Comparison of ENCODE assay signal across 9 mouse cellular contexts in the genomic region with DNA sequence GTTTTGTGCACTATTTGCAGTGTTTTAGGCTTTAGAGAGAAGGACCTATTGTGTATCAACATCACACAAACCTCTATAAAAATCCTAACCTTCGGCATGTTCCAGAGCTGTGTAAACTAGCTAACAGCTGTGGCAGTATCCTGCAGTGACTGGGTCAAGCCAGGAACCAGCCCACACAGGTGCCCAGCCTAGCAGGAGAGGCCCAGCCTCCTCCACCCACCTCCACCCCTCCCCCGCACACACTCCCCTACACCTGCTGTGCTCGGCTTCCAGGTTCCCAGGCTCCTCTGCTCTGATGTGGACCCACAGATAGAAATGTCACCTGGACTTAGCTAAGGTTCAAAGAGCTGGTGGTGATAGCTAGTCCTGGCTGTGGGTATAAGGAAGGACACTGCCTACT.
DNase-seq lines count a peak whose midpoint lies in the region; ATAC-seq and TF ChIP-seq lines count a peak whose summit lies in the region.
"Had no signal": no experiment of that assay in that cellular context is flagged by ENCODE, and none has a peak within 500 bp of the region (broad histone marks: within the 10 kb centered on the region; RNA-seq: fewer than 3 reads in every experiment).

No protein-coding gene starts in this region.

- H3K4me3 ChIP-seq in lung, embryonic 14.5 days (ENCODE audit: low read depth, low read length), result no peak overlapping the region
- H3K4me3 ChIP-seq in intestine, embryonic 16.5 days (ENCODE audit: low read length), result no peak overlapping the region
- H3K4me3 ChIP-seq in limb, embryonic 10.5 days, result no peak overlapping the region
- H3K4me3 ChIP-seq: limb, embryonic 12.5 days had no signal

- H3K36me3 ChIP-seq in lung, embryonic 14.5 days (ENCODE audit: insufficient read depth), result no peaks in the 10 kb centered on the region
- H3K36me3 ChIP-seq in intestine, embryonic 16.5 days (ENCODE audit: control insufficient read depth, insufficient read depth, low read length), result no peaks in the 10 kb centered on the region
- no peaks in the 10 kb centered on the region for H3K36me3 ChIP-seq in limb, embryonic 10.5 days
- H3K36me3 ChIP-seq: limb, embryonic 12.5 days had no signal

- H3K4me1 ChIP-seq in lung, embryonic 14.5 days (ENCODE audit: insufficient read depth), result peaks cover 16% of the 10 kb centered on the region; the same call in 1 of the 2 replicates
- no peaks in the 10 kb centered on the region; the same call in 1 of the 2 replicates for H3K4me1 ChIP-seq in intestine, embryonic 16.5 days (ENCODE audit: control insufficient read depth, insufficient read depth, low read length)
- peaks cover 34% of the 10 kb centered on the region for H3K4me1 ChIP-seq in limb, embryonic 10.5 days

- no peak for DNase-seq in lung, embryonic 14.5 days
- no peak for DNase-seq in lung, postnatal 10 days
- DNase-seq in limb, embryonic 10.5 days (ENCODE audit: low spot score), result no peak
- DNase-seq in thymus, adult 18-20 months, result peak; percentile 63
- no peak for DNase-seq in Muller cell, postnatal 12 days (ENCODE audit: inconsistent ontology term)
- DNase-seq in cerebellum, adult 8-10 months, result no peak

- ATAC-seq in lung, embryonic 14.5 days (ENCODE audit: insufficient read depth), result peak; percentile 53; the same call in 1 of the 2 replicates
- peak; percentile 90 for ATAC-seq in intestine, embryonic 16.5 days
- ATAC-seq in megakaryocyte, adult 5-6 weeks (ENCODE audit: poor library complexity, severe bottlenecking), result no peak

- H3K27me3 ChIP-seq in lung, embryonic 14.5 days (ENCODE audit: insufficient read depth, low read length), result no peaks in the 10 kb centered on the region
- no peaks in the 10 kb centered on the region for H3K27me3 ChIP-seq in intestine, embryonic 16.5 days (replicated peaks; ENCODE audit: control insufficient read depth, insufficient read depth, low read length)
- no peaks in the 10 kb centered on the region for H3K27me3 ChIP-seq in limb, embryonic 10.5 days (ENCODE audit: low read depth, poor library complexity, severe bottlenecking)
- H3K27me3 ChIP-seq: limb, embryonic 12.5 days had no signal

- no peak overlapping the region for H3K4me2 ChIP-seq in lung, embryonic 14.5 days
- H3K4me2 ChIP-seq in intestine, embryonic 16.5 days (ENCODE audit: low read depth, low read length), result peak overlapping the region; percentile 30; the same call in 1 of the 2 replicates
- H3K4me2 ChIP-seq: limb, embryonic 12.5 days had no signal

- WGBS in lung, embryonic 14.5 days, result 44% methylated on average over 3 of the region's 3 CpGs
- 36% methylated on average over 3 of the region's 3 CpGs for WGBS in intestine, embryonic 16.5 days
- WGBS in limb, embryonic 10.5 days, result 54% methylated on average over 3 of the region's 3 CpGs

- H3K9me3 ChIP-seq in lung, embryonic 14.5 days (ENCODE audit: low read depth, low read length), result no peaks in the 10 kb centered on the region
- H3K9me3 ChIP-seq in intestine, embryonic 16.5 days (ENCODE audit: control insufficient read depth, low read length), result no peaks in the 10 kb centered on the region
- H3K9me3 ChIP-seq in limb, embryonic 10.5 days (replicated peaks), result no peaks in the 10 kb centered on the region
- H3K9me3 ChIP-seq: limb, embryonic 12.5 days had no signal

- no peak for TF ChIP-seq CTCF in lung, embryonic 14.5 days (IDR thresholded peaks at IDR 0.05; ENCODE audit: low read depth)

- no peak overlapping the region for H3K9ac ChIP-seq in lung, embryonic 14.5 days
- H3K9ac ChIP-seq in intestine, embryonic 16.5 days (ENCODE audit: low read depth, low read length), result no peak overlapping the region
- H3K9ac ChIP-seq: limb, embryonic 12.5 days had no signal

- no peak overlapping the region; the same call in 1 of the 2 replicates for H3K27ac ChIP-seq in lung, embryonic 14.5 days (ENCODE audit: low read depth)
- H3K27ac ChIP-seq in intestine, embryonic 16.5 days (ENCODE audit: low read length), result peak overlapping the region; percentile 91
- 0 out of 2 replicates have a peak overlapping the region, but pooled peaks have one; percentile 12 for H3K27ac ChIP-seq in limb, embryonic 10.5 days

Comparison
In these comparisons a context has a peak if more than half of its experiments do, and no peak if none do; other contexts are left out.
1. DNase-seq: peak in thymus, adult 18-20 months (2 of 2); none in lung, embryonic 14.5 days (single experiment), lung, postnatal 10 days (single experiment), limb, embryonic 10.5 days (single experiment), Muller cell, postnatal 12 days (single experiment) and cerebellum, adult 8-10 months (single experiment).